Mouse (Mus musculus) stomach, postnatal 0 days (tissue): Measurements from ENCODE around the gene Mbd3l1. TPM values are rescaled to one million over a fixed set of nuclear protein-coding genes. Genes with fewer than 3 reads are reported as not detected.

Experiments
- ATAC-seq: fragments of 200-750 bp; cut with Nextera tagmentation; 2 replicates; pipeline ENCODE4 v1.8.0; 2017; ENCODE audit not compliant: low FRiP score, low TSS enrichment
- DNase-seq: peaks from one replicate; pipeline ENCODE4 v3.0.0-alpha.2; 2016; ENCODE audit warnings: low spot score
- H3K27ac ChIP-seq: fragments of 300-500 bp; sonication (generic); replicated peaks from 2 replicates; pipeline ENCODE4 v1.5.1; 2014; ENCODE audit warnings: mild to moderate bottlenecking, control low read depth
- H3K27me3 ChIP-seq: fragments of 300-500 bp; sonication (generic); 2 replicates; pipeline ENCODE4 v1.6.1; 2014; ENCODE audit warnings: low read length; ENCODE audit not compliant: control insufficient read depth, insufficient read depth
- H3K36me3 ChIP-seq: fragments of 300-500 bp; sonication (generic); 2 replicates; pipeline ENCODE4 v1.6.1; 2014; ENCODE audit warnings: low read length, mixed read lengths; ENCODE audit not compliant: control insufficient read depth, insufficient read depth
- H3K4me1 ChIP-seq: fragments of 300-500 bp; sonication (generic); replicated peaks from 2 replicates; pipeline ENCODE4 v1.6.1; 2014; ENCODE audit warnings: antibody characterized with exemption; ENCODE audit not compliant: control insufficient read depth, insufficient read depth
- H3K4me2 ChIP-seq: fragments of 300-500 bp; sonication (generic); replicated peaks from 2 replicates; pipeline ENCODE4 v1.6.1; 2014; ENCODE audit warnings: low read depth, mild to moderate bottlenecking, control low read depth, moderate library complexity
- H3K4me3 ChIP-seq: fragments of 300-500 bp; sonication (generic); 2 replicates; pipeline ENCODE4 v1.5.1; 2014; ENCODE audit warnings: low read depth, low read length, control low read depth
- H3K9ac ChIP-seq: fragments of 300-500 bp; sonication (generic); 2 replicates; pipeline ENCODE4 v1.6.1; 2014; ENCODE audit warnings: mild to moderate bottlenecking, low read length, control low read depth, mixed read lengths
- H3K9me3 ChIP-seq: fragments of 300-500 bp; sonication (generic); 2 replicates; pipeline ENCODE4 v1.6.1; 2016; ENCODE audit warnings: low read length; ENCODE audit not compliant: control insufficient read depth
- CTCF ChIP-seq: IDR thresholded peaks from 2 replicates; pipeline ENCODE4 v1.5.1; 2016; ENCODE audit warnings: antibody characterized with exemption, low read depth, mild to moderate bottlenecking, moderate library complexity
- EP300 ChIP-seq: optimal IDR thresholded peaks from 2 replicates; pipeline ENCODE3; 2016; ENCODE audit warnings: antibody characterized with exemption
- WGBS: fragments of 180-500 bp; shearing (Covaris S2); extraction: QIAGEN DNeasy Blood & Tissue Kit; methylation state at CpG from one replicate; pipeline ENCODE4 v1.1.7; 2014; 5-methylcytosine and 5-hydroxymethylcytosine counted together
- microRNA-seq: library from miRNA; unstranded; fragments of <30 nt; microRNA quantifications from one replicate; pipeline ENCODE4, GENCODE M21; 2016
- polyA plus RNA-seq: library from polyadenylated mRNA; unstranded; fragments of >200 nt; fragmentation: Nextera tagmentation; extraction: Ambion mirVana; gene quantifications from 2 replicates; pipeline ENCODE4 v1.2.1, GENCODE M21; 2015

Mbd3l1 gene
- polyA plus RNA-seq, 1 experiment from 2014 or later = not detected

DNA sequence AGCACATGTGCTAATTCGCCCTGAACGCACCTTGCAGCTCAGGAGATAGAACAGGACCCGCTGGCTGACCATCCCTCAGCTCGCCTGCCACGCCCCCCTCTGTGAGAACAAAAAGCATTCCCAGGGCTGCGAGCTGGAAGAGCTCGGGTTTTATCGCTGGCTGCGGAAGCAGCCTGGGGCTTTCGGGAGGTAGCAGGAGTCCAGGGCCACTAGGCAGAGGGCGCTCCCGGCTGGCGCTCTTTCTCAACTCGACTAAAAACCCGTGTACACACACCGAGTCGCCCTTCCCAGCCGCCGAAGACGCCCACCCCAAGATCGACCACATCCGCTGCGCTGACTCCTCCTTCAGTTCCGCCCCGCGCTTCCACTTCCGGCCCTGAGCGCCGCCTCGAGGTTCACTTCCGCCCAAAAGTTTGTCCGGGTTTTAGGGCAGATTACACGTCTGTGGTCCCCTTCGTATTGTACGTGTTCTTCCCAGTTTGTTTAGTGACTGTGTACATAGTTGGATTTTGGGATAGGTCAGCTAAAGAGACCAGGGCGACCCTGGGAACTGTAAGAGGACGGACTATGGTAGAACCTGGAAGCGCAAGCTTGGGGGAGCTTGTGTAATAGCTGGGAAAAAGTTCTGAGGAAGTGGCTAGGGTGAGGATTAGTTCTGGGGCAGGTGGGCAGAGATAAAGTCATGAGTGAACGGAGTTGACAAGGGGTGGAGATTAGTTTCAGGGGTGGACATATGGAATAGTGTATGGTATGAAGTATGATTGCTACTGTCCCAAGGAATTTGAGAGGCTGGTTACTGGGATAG lies 4.6 kb upstream of the Mbd3l1 start:
- no peaks in the 10 kb centered on the region for H3K27me3 ChIP-seq
- peak overlapping the region; percentile 66 for H3K9ac ChIP-seq
- no peaks in the 10 kb centered on the region for H3K4me1 ChIP-seq
- H3K36me3 ChIP-seq = no peaks in the 10 kb centered on the region
- H3K4me3 ChIP-seq = peak overlapping the region; percentile 63
- H3K4me2 ChIP-seq = peak overlapping the region; percentile 70
- DNase-seq = peak; percentile 83
- TF ChIP-seq CTCF = peak; percentile 43
- no peak for TF ChIP-seq EP300
- peak; percentile 96 for ATAC-seq
- 4% methylated on average over 39 of the region's 39 CpGs for WGBS
- peak overlapping the region; percentile 66 for H3K27ac ChIP-seq
- no peaks in the 10 kb centered on the region for H3K9me3 ChIP-seq

DNA sequence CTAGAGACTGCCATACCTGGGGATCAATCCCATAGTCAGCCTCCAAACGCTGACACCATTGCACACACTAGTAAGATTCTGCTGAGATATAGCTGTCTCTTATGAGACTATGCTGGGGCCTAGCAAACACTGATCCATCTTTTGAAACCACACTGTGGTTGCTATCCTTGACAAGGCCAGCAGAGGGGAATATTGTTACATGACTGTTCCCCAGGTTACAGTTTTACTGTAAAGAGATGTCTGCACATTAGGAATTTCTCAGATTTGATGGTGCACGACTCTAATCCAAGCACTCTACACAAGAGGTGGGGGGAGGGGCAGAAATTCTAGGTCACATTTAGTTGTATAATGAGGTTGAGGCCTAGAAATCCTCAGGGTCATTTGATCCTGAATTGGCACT lies 29.9 kb downstream of the Mbd3l1 start:
- no peaks in the 10 kb centered on the region for H3K36me3 ChIP-seq
- H3K4me1 ChIP-seq = no peaks in the 10 kb centered on the region
- ATAC-seq (no peak), DNase-seq (no peak)
- no peaks in the 10 kb centered on the region for H3K9me3 ChIP-seq
- H3K27me3 ChIP-seq = no peaks in the 10 kb centered on the region
- no peak overlapping the region for H3K4me2 ChIP-seq
- H3K27ac ChIP-seq = no peak overlapping the region
- H3K9ac ChIP-seq = no peak overlapping the region
- H3K4me3 ChIP-seq = no peak overlapping the region
- WGBS = 53% methylated on average over 2 of the region's 2 CpGs
- TF ChIP-seq CTCF = peak; percentile 47
- no peak for TF ChIP-seq EP300

Small RNAs within 50 kb of the gene (microRNA-seq; reads per million reads assigned to microRNA genes)
- gene Gm22854 = not detected

Other genes starting within 250 kb of the Mbd3l1 start
- gene Chordc1, start 186.2 kb upstream of the Mbd3l1 start, polyA plus RNA-seq = 32.7 and 39.4 TPM in 2 replicates
- 1.5 and 1.8 TPM in 2 replicates for gene Naalad2, start 75.4 kb upstream of the Mbd3l1 start, polyA plus RNA-seq
- 0.02 TPM in 1 of 2 replicates, not detected in the other for gene Ubtfl1, start 73.9 kb upstream of the Mbd3l1 start, polyA plus RNA-seq
- gene Mbd3l2, start 47.7 kb upstream of the Mbd3l1 start, polyA plus RNA-seq = not detected in 2 replicates
- gene Zfp558, start 91 bp upstream of the Mbd3l1 start, polyA plus RNA-seq = 1.3 TPM in 2 replicates
- 2.5 TPM in 2 replicates for gene Muc16, start 196.2 kb downstream of the Mbd3l1 start, polyA plus RNA-seq